In genomic region chr13:58160761-58161160, GRCm38 (mm10) we compare ENCODE assay signal across 32 mouse cellular contexts.
"Had no signal": no experiment of that assay in that cellular context is flagged by ENCODE, and none has a peak within 500 bp of the region (broad histone marks: within the 10 kb centered on the region; RNA-seq: fewer than 3 reads in every experiment).

No protein-coding gene starts in this region.

- H3K4me3 ChIP-seq: left cerebral cortex, adult 2 months; limb, embryonic 10.5 days; limb, embryonic 12.5 days; limb, embryonic 13.5 days; limb, embryonic 15.5 days; liver, embryonic 12.5 days; liver, embryonic 13.5 days; liver, embryonic 15.5 days; lung, embryonic 15.5 days; megakaryocyte, embryonic 14.5 days; midbrain, embryonic 10.5 days; midbrain, embryonic 12.5 days; midbrain, embryonic 13.5 days; midbrain, embryonic 15.5 days; myocyte had no signal

- ATAC-seq: liver, embryonic 12.5 days; liver, postnatal 0 days; lung, postnatal 0 days; midbrain, embryonic 13.5 days; midbrain, embryonic 15.5 days; midbrain, embryonic 16.5 days had no signal

- H3K9ac ChIP-seq: limb, embryonic 12.5 days; limb, embryonic 13.5 days; limb, embryonic 15.5 days; liver, embryonic 12.5 days; liver, embryonic 13.5 days; liver, embryonic 14.5 days; liver, embryonic 15.5 days; liver, postnatal 0 days; lung, embryonic 14.5 days; lung, embryonic 15.5 days; midbrain, embryonic 12.5 days; midbrain, embryonic 13.5 days; midbrain, embryonic 15.5 days had no signal

- H3K27ac ChIP-seq: left cerebral cortex, adult 2 months; limb, embryonic 10.5 days; limb, embryonic 12.5 days; limb, embryonic 13.5 days; limb, embryonic 15.5 days; liver, embryonic 12.5 days; liver, embryonic 13.5 days; liver, embryonic 14.5 days; liver, embryonic 15.5 days; lung, embryonic 15.5 days; macrophage; midbrain, embryonic 10.5 days; midbrain, embryonic 12.5 days; midbrain, embryonic 13.5 days; midbrain, embryonic 15.5 days had no signal

- DNase-seq: left cerebral cortex, postnatal 4 days; liver; liver, embryonic 13.5 days; liver, postnatal 0 days; lung, adult 18-20 months; lung, adult 2 months; lung, embryonic 14.5 days; lung, postnatal 10 days; lung, postnatal 14 days; lung, postnatal 36 days; lung, postnatal 4 days; midbrain, embryonic 14.5 days had no signal

- H3K27me3 ChIP-seq: limb, embryonic 12.5 days; limb, embryonic 15.5 days; liver, embryonic 12.5 days; liver, embryonic 13.5 days; liver, embryonic 15.5 days; lung, embryonic 15.5 days; megakaryocyte, embryonic 14.5 days; midbrain, embryonic 12.5 days; midbrain, embryonic 13.5 days; midbrain, embryonic 15.5 days had no signal

- H3K9me3 ChIP-seq: limb, embryonic 15.5 days; liver, embryonic 13.5 days; liver, embryonic 15.5 days; lung, embryonic 15.5 days; midbrain, embryonic 12.5 days; midbrain, embryonic 15.5 days had no signal

- H3K4me2 ChIP-seq: limb, embryonic 12.5 days; limb, embryonic 13.5 days; limb, embryonic 15.5 days; liver, embryonic 11.5 days; liver, embryonic 12.5 days; liver, embryonic 13.5 days; liver, embryonic 15.5 days; lung, embryonic 14.5 days; lung, embryonic 15.5 days; midbrain, embryonic 11.5 days; midbrain, embryonic 12.5 days; midbrain, embryonic 13.5 days; midbrain, embryonic 15.5 days had no signal
